Mouse (Mus musculus) heart, adult 2 months (tissue): ENCODE results near the gene Mon1a. TPM values are rescaled to one million over a fixed set of nuclear protein-coding genes. Genes with fewer than 3 reads are reported as not detected.

Source experiments
- DNase-seq, 2 experiments: peaks; one replicate each; pipeline ENCODE4 v3.0.0; 2021
- H3K27ac ChIP-seq: fragments of 200-600 bp; 2 replicates; pipeline ENCODE4 v1.8.1; 2022
- H3K27me3 ChIP-seq: fragments of 200-500 bp; 2 replicates; pipeline ENCODE4 v1.6.1; 2012; ENCODE audit warnings: mild to moderate bottlenecking, low read length, inconsistent platforms, mixed read lengths; ENCODE audit not compliant: control insufficient read depth, insufficient read depth
- H3K36me3 ChIP-seq: fragments of 200-500 bp; 2 replicates; pipeline ENCODE4 v1.6.1; 2012; ENCODE audit warnings: low read length, inconsistent platforms; ENCODE audit not compliant: control insufficient read depth, insufficient read depth
- H3K4me1 ChIP-seq: fragments of 200-500 bp; 2 replicates; pipeline ENCODE4 v1.6.1; 2011; ENCODE audit warnings: low read length; ENCODE audit not compliant: control insufficient read depth, insufficient read depth
- H3K4me3 ChIP-seq: fragments of 200-600 bp; 2 replicates; pipeline ENCODE4 v1.8.1; 2022
- H3K79me2 ChIP-seq: fragments of 200-500 bp; replicated peaks from 2 replicates; pipeline ENCODE4 v1.6.1; 2012; ENCODE audit warnings: mild to moderate bottlenecking, inconsistent platforms, low read length, moderate library complexity, mixed read lengths; ENCODE audit not compliant: control insufficient read depth, insufficient read depth
- H3K9ac ChIP-seq: fragments of 200-500 bp; 2 replicates; pipeline ENCODE4 v1.6.1; 2012; ENCODE audit warnings: low read depth, mild to moderate bottlenecking, control low read depth, inconsistent platforms, low read length, mixed read lengths
- CTCF ChIP-seq: fragments of 200-600 bp; IDR thresholded peaks from 2 replicates; pipeline ENCODE4 v1.8.1; 2022; ENCODE audit warnings: antibody characterized with exemption, mild to moderate bottlenecking, moderate library complexity
- EP300 ChIP-seq: fragments of 200-500 bp; IDR thresholded peaks from 2 replicates; pipeline ENCODE4 v1.6.1; 2011; ENCODE audit warnings: low read depth, low read length, control low read depth; ENCODE audit not compliant: insufficient read depth
- POLR2A ChIP-seq: fragments of 200-500 bp; IDR thresholded peaks from 2 replicates; pipeline ENCODE4 v1.6.1; 2011; ENCODE audit warnings: mild to moderate bottlenecking, low read depth, low read length, control low read depth; ENCODE audit not compliant: insufficient read depth
- WGBS: fragments of 180-500 bp; shearing (Covaris S2); methylation state at CpG from one replicate; pipeline ENCODE4 v1.1.7; 2018; 5-methylcytosine and 5-hydroxymethylcytosine counted together
- intact Hi-C: fragments of 180-260 bp; cut with DNase I; formaldehyde crosslinking; loops from one replicate; pipeline ENCODE4 v1.15.1; 2025
- polyA plus RNA-seq: library from polyadenylated mRNA; depleted of rRNA; stranded (reverse); fragments of >200 nt; gene quantifications from 2 replicates; pipeline ENCODE4 v1.2.3, GENCODE M21; 2012
- total RNA-seq, 2 experiments: library from RNA; stranded (reverse); gene quantifications; 2 replicates each; pipeline ENCODE4 v1.2.3; 2021

Gene Mon1a
- total and polyA plus RNA-seq, 3 experiments, result 11.0 to 16.0 (median 11.2) TPM

DNA sequence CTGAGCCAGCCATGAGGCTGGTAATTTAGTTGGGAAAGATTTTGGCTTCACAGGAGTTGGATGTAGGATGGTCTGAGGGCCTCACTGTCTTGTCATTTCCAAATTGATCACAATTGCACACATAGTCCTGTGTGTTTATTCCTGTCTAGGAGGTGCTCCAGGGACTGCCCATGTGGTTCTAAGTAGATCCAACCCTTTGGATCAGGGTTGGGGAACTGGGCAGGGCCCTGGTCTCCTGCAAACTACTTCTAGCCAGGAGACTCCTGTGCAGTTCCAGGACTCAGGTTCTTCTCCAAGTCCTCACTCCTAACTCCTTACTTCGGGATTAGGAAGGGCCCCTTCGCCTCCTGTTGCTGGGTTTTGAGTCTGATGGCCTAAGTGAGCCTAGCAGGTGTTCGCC lies 47.4 kb downstream of the Mon1a start, which contains the start of gene Camkv:
Gene Camkv (plus strand): TSS at position 301 of the 400 bp plus-strand sequence.
- Histone ChIP-seq H3K9ac (no peak within 1 kb of the TSS), H3K4me1 (no peaks in the 10 kb centered on the region), H3K27me3 (peaks cover 6% of the 10 kb centered on the region)

DNA sequence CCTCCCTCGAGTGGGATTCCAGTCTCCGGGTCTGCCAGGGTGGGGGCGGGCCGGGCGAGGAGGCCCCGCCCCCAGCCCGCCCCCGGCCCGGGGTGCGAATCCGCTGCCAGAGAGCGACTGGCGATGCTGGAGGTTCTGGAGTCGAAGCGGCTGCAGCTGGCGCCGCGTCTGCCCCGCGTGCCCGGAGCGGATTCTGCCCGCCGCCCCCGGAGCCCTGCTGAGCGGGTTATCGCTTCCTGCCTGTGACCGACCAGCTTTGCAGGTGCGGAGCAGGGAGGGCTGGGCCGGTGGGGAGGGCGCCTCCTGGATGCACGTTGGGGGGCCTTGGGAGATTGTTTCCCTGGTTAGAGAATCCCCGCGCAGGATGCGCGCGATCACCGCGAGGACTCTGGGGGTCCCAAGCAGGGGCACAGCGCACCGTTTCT lies 47.9 kb downstream of the Mon1a start:
- Histone ChIP-seq H3K4me3 (peak overlapping the region; percentile 18; the same call in 1 of the 2 replicates), H3K4me1 (no peaks in the 10 kb centered on the region), H3K79me2 (no peaks in the 10 kb centered on the region), H3K27me3 (peaks cover 6% of the 10 kb centered on the region), H3K27ac (no peak overlapping the region), H3K36me3 (no peaks in the 10 kb centered on the region), H3K9ac (no peak overlapping the region)
- intact Hi-C loops, result no loop called here
- TF ChIP-seq EP300 (no peak), CTCF (no peak), POLR2A (no peak)
- WGBS, result 1% methylated on average over 41 of the region's 41 CpGs
- DNase-seq, result no peak

More for the DNA sequence above, 47.4 kb downstream of the Mon1a start, which contains the start of gene Camkv:
- Histone ChIP-seq H3K4me3 (peak within 1 kb of the TSS; percentile 18; the same call in 1 of the 2 replicates), H3K79me2 (no peaks in the 10 kb centered on the region), H3K36me3 (no peaks in the 10 kb centered on the region), H3K27ac (no peak within 1 kb of the TSS)
- intact Hi-C loops, result no loop called here
- no peak for TF ChIP-seq CTCF
- no peak for TF ChIP-seq POLR2A
- no peak for TF ChIP-seq EP300
- WGBS, result 40% methylated on average over 3 of the region's 3 CpGs
- DNase-seq, result no peak

DNA sequence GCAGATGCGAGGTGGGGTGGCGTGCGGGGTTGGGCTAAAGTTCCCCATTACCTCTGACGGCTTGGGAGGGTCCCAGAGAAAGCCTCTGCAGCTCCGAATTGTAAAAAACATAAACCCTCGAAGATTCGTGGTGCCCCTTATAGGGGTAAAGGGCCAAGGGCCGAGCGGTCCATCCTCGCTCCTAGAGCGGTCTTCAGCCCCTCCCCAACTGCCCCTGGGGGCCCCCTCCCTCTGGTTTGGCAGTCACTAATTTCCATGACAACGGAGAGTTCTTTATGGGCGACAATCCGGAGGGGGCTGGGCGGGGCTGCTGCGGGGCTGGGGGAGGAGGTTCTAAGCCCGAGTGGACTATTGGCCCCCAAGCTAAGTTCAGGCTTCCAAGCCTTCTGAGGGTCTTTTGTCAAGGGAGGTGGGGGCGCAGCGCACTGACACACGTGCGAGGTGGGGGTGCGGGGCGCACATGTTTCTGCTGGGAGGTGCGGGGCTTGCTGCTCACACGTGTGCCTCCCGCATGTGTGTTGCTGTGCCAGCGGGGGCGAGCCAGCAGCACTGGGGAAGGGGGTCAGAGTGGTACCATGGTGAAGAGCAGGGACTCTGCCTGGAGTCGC lies 48.4 kb downstream of the Mon1a start:
- H3K27me3 ChIP-seq, result peaks cover 6% of the 10 kb centered on the region
- no peak overlapping the region for H3K9ac ChIP-seq
- no peak for TF ChIP-seq CTCF
- no peak for TF ChIP-seq EP300
- no peak for TF ChIP-seq POLR2A
- WGBS, result 13% methylated on average over 29 of the region's 29 CpGs
- no peaks in the 10 kb centered on the region for H3K36me3 ChIP-seq
- peak overlapping the region; percentile 18; the same call in 1 of the 2 replicates for H3K4me3 ChIP-seq
- no peaks in the 10 kb centered on the region for H3K4me1 ChIP-seq
- no peak for DNase-seq
- H3K27ac ChIP-seq, result no peak overlapping the region
- no peaks in the 10 kb centered on the region for H3K79me2 ChIP-seq
- intact Hi-C loops, result no loop called here

DNA sequence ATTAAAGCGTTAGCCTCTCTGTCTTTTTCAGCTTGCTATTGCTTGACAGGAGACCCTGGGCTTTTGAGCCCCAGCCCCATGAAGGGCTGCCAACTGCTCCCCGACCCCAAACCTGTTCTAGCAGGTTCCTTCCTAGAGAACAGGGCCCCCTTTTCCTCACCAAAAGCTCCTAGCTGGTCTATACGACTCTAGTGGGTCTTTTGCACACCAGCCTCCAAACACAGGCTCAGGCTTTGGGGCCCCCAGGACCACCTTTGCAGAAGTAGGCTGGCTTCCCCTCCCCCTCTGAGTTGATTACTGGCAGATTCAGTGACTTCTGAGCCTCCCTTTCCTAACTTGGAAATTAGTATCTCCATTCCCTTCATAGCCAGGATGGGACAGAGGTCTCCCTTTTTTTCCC lies 48.9 kb downstream of the Mon1a start:
- DNase-seq, result no peak
- H3K9ac ChIP-seq, result no peak overlapping the region
- peaks cover 6% of the 10 kb centered on the region for H3K27me3 ChIP-seq
- 43% methylated on average over 3 of the region's 3 CpGs for WGBS
- no peaks in the 10 kb centered on the region for H3K4me1 ChIP-seq
- H3K79me2 ChIP-seq, result no peaks in the 10 kb centered on the region
- no peak overlapping the region for H3K4me3 ChIP-seq
- no peaks in the 10 kb centered on the region for H3K36me3 ChIP-seq
- intact Hi-C loops, result no loop called here
- H3K27ac ChIP-seq, result no peak overlapping the region
- no peak for TF ChIP-seq CTCF
- TF ChIP-seq EP300, result no peak
- no peak for TF ChIP-seq POLR2A

DNA sequence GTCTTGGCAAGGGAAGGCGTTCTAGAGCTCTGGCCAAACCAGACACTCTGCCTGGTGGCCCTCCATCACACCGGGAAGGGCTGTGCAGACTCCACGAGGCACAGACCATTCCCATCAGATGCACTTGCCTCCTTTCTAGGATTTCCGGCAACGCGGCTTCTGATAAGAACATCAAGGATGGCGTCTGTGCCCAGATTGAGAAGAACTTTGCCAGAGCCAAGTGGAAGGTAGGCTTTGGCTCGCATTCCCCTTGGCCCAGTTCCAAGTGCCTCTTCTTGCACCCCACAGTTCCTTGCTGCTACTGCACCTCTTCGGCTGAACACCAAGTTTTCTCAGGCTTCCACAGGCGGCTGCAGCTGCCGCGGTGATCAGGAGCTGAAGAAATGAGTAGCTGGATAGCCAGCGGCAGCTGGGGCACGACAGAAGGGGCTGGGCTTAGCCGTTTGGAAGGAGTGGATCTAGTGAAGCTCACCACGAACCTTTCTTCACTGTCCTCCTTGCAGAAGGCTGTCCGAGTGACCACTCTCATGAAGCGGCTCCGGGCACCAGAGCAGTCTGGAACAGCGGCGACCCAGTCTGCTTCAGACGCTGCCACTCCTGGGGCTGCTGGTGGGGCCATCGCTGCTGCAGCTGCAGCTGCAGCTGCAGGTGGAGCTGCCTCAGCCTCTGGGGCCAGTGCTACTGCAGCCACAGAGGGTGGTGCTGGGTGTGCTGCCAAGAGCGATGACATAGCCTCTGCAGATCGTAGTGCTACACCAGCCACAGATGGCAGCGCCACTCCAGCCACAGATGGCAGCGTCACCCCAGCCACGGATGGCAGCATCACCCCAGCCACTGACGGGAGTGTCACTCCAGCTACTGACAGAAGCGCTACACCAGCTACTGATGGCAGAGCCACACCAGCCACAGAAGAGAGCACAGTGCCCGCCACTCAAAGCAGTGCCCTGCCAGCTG lies 59.6 kb downstream of the Mon1a start:
- Histone ChIP-seq H3K9ac (no peak overlapping the region), H3K4me3 (no peak overlapping the region), H3K36me3 (no peaks in the 10 kb centered on the region), H3K27ac (no peak overlapping the region), H3K27me3 (no peaks in the 10 kb centered on the region), H3K79me2 (no peaks in the 10 kb centered on the region), H3K4me1 (peaks cover 2% of the 10 kb centered on the region; the same call in 1 of the 2 replicates)
- no peak for DNase-seq
- intact Hi-C loops, result no loop called here
- WGBS, result 72% methylated on average over 31 of the region's 31 CpGs
- TF ChIP-seq EP300 (no peak), POLR2A (no peak), CTCF (no peak)
